Mouse (Mus musculus): ENCODE results near the gene Ercc5. TPM values are rescaled to one million over a fixed set of nuclear protein-coding genes. Genes with fewer than 3 reads are reported as not detected.

Gene Ercc5
- polyA plus RNA-seq, 1 experiment from 2014 or later: 24.0 TPM

DNA sequence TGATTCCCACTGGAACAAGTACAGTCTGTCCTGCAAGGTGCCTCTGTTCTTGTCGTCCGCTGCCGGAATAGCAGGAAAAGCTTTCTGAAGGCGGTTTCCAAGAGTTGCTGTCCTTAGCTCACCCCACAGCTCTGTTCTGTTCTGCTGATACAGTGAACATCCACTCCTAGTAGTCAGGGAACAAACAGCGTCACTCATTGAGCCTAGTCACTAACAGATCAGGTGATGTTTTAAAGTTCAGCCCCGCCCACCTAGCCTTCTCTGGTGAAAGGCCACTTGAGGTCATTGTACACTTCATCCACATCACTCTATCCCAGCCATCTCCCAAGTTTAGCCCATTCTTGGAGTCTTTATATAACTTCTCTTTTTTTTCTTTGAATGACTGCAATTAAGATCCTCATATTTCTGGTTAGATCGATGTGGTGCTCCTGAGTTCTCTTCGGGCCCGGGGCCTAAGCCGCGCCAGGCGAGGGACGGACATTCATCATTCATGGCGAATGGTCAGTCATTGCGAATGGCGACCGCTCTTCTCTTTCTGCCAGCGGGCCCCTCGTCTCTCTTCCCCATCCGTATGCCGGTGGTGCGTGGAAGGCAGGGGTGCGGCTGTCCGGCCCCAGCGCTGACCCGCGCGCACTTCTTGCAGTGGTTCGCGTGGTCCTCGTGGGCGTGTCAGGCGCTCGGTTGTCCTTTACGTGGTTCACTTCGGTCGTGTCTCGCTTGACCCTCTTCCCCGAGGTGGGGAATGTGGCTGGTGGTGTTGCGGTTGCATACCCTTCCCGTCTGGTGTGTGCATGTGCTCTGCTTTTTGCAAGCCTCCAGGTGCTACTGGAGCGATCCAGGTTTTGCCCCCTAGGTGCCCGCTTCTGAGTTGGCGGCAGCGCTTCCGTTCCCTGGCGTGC is 51.0 kb downstream of the Ercc5 start:
- Histone ChIP-seq H3K9ac (peak overlapping the region; percentile 34; the same call in 1 of the 2 replicates), H3K4me2 (peak overlapping the region; percentile 94), H3K4me1 (no peaks in the 10 kb centered on the region), H3K27ac (no peak overlapping the region), H3K4me3 (peak overlapping the region; percentile 45), H3K27me3 (0 out of 2 replicates have a peak, but pooled peaks cover 9% of the 10 kb centered on the region), H3K9me3 (no peaks in the 10 kb centered on the region), H3K36me3 (no peaks in the 10 kb centered on the region)
- peak; percentile 49 for ATAC-seq (ENCODE audit: borderline replicate concordance, extremely low read depth, low FRiP score, low TSS enrichment)
- WGBS: 17% methylated on average over 47 of the region's 47 CpGs

DNA sequence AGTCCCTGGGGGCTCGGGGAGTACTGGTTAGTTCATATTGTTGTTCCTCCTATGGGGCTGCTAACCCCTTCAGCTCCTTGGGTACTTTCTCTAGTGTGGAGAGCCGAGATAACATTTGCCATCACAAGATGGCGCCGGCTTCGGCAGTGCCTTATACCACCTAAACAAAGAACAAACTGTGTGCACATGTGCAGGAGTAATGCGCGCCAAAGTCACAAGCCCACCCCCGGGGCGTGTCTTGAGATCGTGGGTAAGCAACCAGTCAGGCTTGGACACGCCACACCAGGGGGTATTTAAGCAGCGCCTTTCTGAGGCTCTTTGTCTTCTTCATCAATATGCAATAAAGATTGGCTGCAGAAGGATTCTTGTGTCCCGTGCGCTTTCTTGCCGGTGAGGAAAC is 55.3 kb downstream of the Ercc5 start:
- 0 out of 2 replicates have a peak, but pooled peaks cover 9% of the 10 kb centered on the region for H3K27me3 ChIP-seq
- no peaks in the 10 kb centered on the region for H3K4me1 ChIP-seq
- no peak overlapping the region for H3K4me3 ChIP-seq
- WGBS: 87% methylated on average over 15 of the region's 15 CpGs
- H3K9ac ChIP-seq: no peak overlapping the region
- H3K9me3 ChIP-seq: no peaks in the 10 kb centered on the region
- no peak overlapping the region for H3K4me2 ChIP-seq
- no peak for ATAC-seq (ENCODE audit: borderline replicate concordance, extremely low read depth, low FRiP score, low TSS enrichment)
- no peaks in the 10 kb centered on the region for H3K36me3 ChIP-seq
- H3K27ac ChIP-seq: no peak overlapping the region

DNA sequence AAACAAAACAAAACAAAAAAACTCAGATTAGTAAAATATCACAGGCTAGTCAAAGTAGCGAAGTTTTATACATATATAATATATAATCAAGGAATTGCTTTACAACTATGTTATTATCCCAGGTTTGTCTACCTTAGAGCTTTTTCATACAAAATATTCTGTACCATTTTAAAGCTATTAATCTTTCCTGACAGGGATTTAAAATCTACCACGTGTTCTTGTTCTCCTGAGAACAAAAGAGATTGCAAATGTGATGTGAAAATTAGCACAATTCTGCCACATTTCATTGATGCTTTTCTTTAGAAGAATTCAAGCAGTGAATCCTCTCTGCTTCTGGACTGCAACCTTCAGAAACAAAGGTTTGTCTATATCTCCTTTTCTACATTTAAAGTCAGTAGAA is 66.9 kb downstream of the Ercc5 start:
- H3K27ac ChIP-seq: no peak overlapping the region
- no peaks in the 10 kb centered on the region for H3K36me3 ChIP-seq
- no peak overlapping the region for H3K4me2 ChIP-seq
- no peak overlapping the region for H3K4me3 ChIP-seq
- no peaks in the 10 kb centered on the region for H3K27me3 ChIP-seq
- no peak for ATAC-seq (ENCODE audit: borderline replicate concordance, extremely low read depth, low FRiP score, low TSS enrichment)
- no peaks in the 10 kb centered on the region for H3K9me3 ChIP-seq
- no peak overlapping the region for H3K9ac ChIP-seq
- 57% methylated on average over 2 of the region's 2 CpGs for WGBS
- peaks cover 7% of the 10 kb centered on the region; the same call in 1 of the 2 replicates for H3K4me1 ChIP-seq

GRCm38 (mm10) chr1:44216352-44217116 is 69.0 kb downstream of the Ercc5 start:
- H3K4me3 ChIP-seq: no peak overlapping the region
- H3K4me2 ChIP-seq: no peak overlapping the region
- ATAC-seq (ENCODE audit: borderline replicate concordance, extremely low read depth, low FRiP score, low TSS enrichment): peak; percentile 83
- peak overlapping the region; percentile 80 for H3K27ac ChIP-seq
- H3K9ac ChIP-seq: no peak overlapping the region
- H3K9me3 ChIP-seq: no peaks in the 10 kb centered on the region
- peaks cover 7% of the 10 kb centered on the region; the same call in 1 of the 2 replicates for H3K4me1 ChIP-seq
- WGBS: 36% methylated on average over 2 of the region's 2 CpGs
- no peaks in the 10 kb centered on the region for H3K27me3 ChIP-seq
- no peaks in the 10 kb centered on the region for H3K36me3 ChIP-seq

- H3K27ac ChIP-seq: peak overlapping the region; percentile 72; the same call in 1 of the 2 replicates
- no peak overlapping the region for H3K4me3 ChIP-seq
- H3K4me1 ChIP-seq: peaks cover 7% of the 10 kb centered on the region; the same call in 1 of the 2 replicates
- H3K9me3 ChIP-seq: no peaks in the 10 kb centered on the region
- H3K4me2 ChIP-seq: no peak overlapping the region
- no peak overlapping the region for H3K9ac ChIP-seq
- no peak for ATAC-seq (ENCODE audit: borderline replicate concordance, extremely low read depth, low FRiP score, low TSS enrichment)
- 37% methylated on average over 2 of the region's 2 CpGs for WGBS
- H3K36me3 ChIP-seq: no peaks in the 10 kb centered on the region
- no peaks in the 10 kb centered on the region for H3K27me3 ChIP-seq
Observed at GRCm38 (mm10) chr1:44217118-44217517, 69.6 kb downstream of the Ercc5 start.

GRCm38 (mm10) chr1:44218876-44219275 is 71.3 kb downstream of the Ercc5 start, which contains the start of gene Mettl21e:
Gene Mettl21e (minus strand): TSS chr1:44218961.
- Histone ChIP-seq H3K36me3 (no peaks in the 10 kb centered on the region), H3K4me2 (no peak within 1 kb of the TSS), H3K4me1 (peaks cover 7% of the 10 kb centered on the region; the same call in 1 of the 2 replicates), H3K9me3 (no peaks in the 10 kb centered on the region), H3K27me3 (no peaks in the 10 kb centered on the region), H3K9ac (no peak within 1 kb of the TSS), H3K27ac (peak within 1 kb of the TSS; percentile 71), H3K4me3 (no peak within 1 kb of the TSS)
- peak; percentile 88 for ATAC-seq (ENCODE audit: borderline replicate concordance, extremely low read depth, low FRiP score, low TSS enrichment)
- WGBS: 31% methylated on average over 1 of the region's 1 CpGs

DNA sequence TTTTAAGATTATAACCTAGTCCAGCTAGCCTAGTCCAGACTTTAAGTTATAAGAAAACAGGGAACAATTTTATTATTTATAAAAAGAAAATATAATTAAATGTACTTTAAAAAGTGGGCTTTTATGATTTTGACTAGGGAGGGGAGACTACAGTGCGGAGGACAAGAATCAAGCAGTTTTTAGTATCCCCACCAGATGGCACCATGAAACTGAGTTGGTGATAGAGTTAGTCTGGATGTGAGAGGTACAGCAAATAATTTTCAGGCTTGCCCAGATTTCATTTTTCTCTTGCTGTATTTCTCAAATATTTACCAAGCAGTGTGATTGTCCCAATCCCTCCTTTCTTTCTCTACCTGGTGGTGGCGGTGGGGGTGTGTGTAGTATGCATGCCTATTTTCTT is 81.5 kb downstream of the Ercc5 start:
- no peak overlapping the region for H3K4me3 ChIP-seq
- no peaks in the 10 kb centered on the region for H3K36me3 ChIP-seq
- 41% methylated on average over 2 of the region's 2 CpGs for WGBS
- H3K27ac ChIP-seq: no peak overlapping the region
- H3K4me1 ChIP-seq: no peaks in the 10 kb centered on the region
- H3K4me2 ChIP-seq: no peak overlapping the region
- H3K9me3 ChIP-seq: no peaks in the 10 kb centered on the region
- peak; percentile 76; the same call in 1 of the 2 replicates for ATAC-seq (ENCODE audit: borderline replicate concordance, extremely low read depth, low FRiP score, low TSS enrichment)
- H3K9ac ChIP-seq: no peak overlapping the region
- H3K27me3 ChIP-seq: no peaks in the 10 kb centered on the region

Other genes starting within 250 kb of the Ercc5 start
- 57.6 and 62.7 TPM in 2 replicates for gene Tpp2, start 214.1 kb upstream of the Ercc5 start, polyA plus RNA-seq (2015; fragmentation: Nextera tagmentation; extraction: Ambion mirVana)
- 0.28 and 0.35 TPM in 2 replicates for gene Mettl21c, start 127.7 kb upstream of the Ercc5 start, polyA plus RNA-seq (2015; fragmentation: Nextera tagmentation; extraction: Ambion mirVana)
- 0.14 and 0.15 TPM in 2 replicates for gene Gm8251, start 85.8 kb upstream of the Ercc5 start, polyA plus RNA-seq (2015; fragmentation: Nextera tagmentation; extraction: Ambion mirVana)
- gene Tex30, start 45.3 kb upstream of the Ercc5 start, polyA plus RNA-seq (2015; fragmentation: Nextera tagmentation; extraction: Ambion mirVana): 86.8 and 89.0 TPM in 2 replicates
- 60.7 and 62.1 TPM in 2 replicates for gene Kdelc1, start 28.9 kb upstream of the Ercc5 start, polyA plus RNA-seq (2015; fragmentation: Nextera tagmentation; extraction: Ambion mirVana)
- gene Bivm, start 28.8 kb upstream of the Ercc5 start, polyA plus RNA-seq (2015; fragmentation: Nextera tagmentation; extraction: Ambion mirVana): 18.9 and 19.2 TPM in 2 replicates
- gene Mettl21e, start 71.2 kb downstream of the Ercc5 start, polyA plus RNA-seq (2015; fragmentation: Nextera tagmentation; extraction: Ambion mirVana): 1.5 TPM in 2 replicates

All from lung, embryonic 15.5 days (tissue).